Mouse (Mus musculus): ENCODE measurements around the gene Wnt3a.

DNA sequence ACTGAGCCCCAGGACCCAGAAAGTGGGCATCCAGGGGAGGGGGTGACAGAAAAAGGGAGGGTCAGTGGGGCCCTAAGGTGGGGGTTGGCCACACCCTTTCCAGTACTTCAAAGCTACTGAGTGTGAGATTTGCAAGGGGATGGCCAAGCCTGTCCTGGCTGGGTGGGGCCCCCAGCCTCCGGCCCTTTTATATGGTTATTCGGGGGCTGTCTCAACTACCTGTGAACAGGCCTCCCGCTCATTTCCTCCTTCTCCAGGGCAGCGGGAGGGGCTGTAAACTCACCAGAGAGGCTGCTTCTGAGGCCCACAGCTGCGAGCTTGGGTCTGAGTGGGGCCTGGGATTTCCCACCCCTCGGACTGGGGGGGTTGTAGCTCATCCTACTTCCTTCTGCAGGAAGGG is 46.7 kb downstream of the Wnt3a start:
- TF ChIP-seq CTCF (IDR thresholded peaks at IDR 0.05; ENCODE audit: low read depth) (no peak), EP300 (optimal IDR thresholded peaks at IDR 0.05) (no peak)
